Mouse (Mus musculus) limb, embryonic 13.5 days (tissue): Measurements from ENCODE around the gene Pxn. TPM values are rescaled to one million over a fixed set of nuclear protein-coding genes. Genes with fewer than 3 reads are reported as not detected.

ENCODE experiments used
- ATAC-seq: fragments of 200-750 bp; cut with Nextera tagmentation; 2 replicates; pipeline ENCODE4 v1.8.0; 2017; ENCODE audit warnings: low read depth, moderate number of reproducible peaks, moderate TSS enrichment; ENCODE audit not compliant: low FRiP score
- H3K27ac ChIP-seq: fragments of 300-500 bp; sonication (generic); 2 replicates; pipeline ENCODE4 v1.5.1; 2015; ENCODE audit warnings: inconsistent platforms, mild to moderate bottlenecking, moderate library complexity
- H3K27me3 ChIP-seq: fragments of 300-500 bp; sonication (generic); 2 replicates; pipeline ENCODE4 v1.6.1; 2015; ENCODE audit warnings: mild to moderate bottlenecking, inconsistent platforms
- H3K36me3 ChIP-seq: fragments of 300-500 bp; sonication (generic); 2 replicates; pipeline ENCODE4 v1.6.1; 2015; ENCODE audit warnings: inconsistent platforms, mild to moderate bottlenecking, moderate library complexity
- H3K4me1 ChIP-seq: fragments of 300-500 bp; sonication (generic); 2 replicates; pipeline ENCODE4 v1.6.1; 2015; ENCODE audit warnings: inconsistent platforms
- H3K4me2 ChIP-seq: fragments of 300-500 bp; sonication (generic); replicated peaks from 2 replicates; pipeline ENCODE4 v1.6.1; 2015; ENCODE audit warnings: inconsistent platforms, mild to moderate bottlenecking, moderate library complexity
- H3K4me3 ChIP-seq: fragments of 300-500 bp; sonication (generic); 2 replicates; pipeline ENCODE4 v1.5.1; 2015; ENCODE audit warnings: moderate library complexity, mild to moderate bottlenecking, inconsistent platforms
- H3K9ac ChIP-seq: fragments of 300-500 bp; sonication (generic); 2 replicates; pipeline ENCODE4 v1.6.1; 2015; ENCODE audit warnings: mild to moderate bottlenecking, inconsistent platforms
- H3K9me3 ChIP-seq: fragments of 300-500 bp; sonication (generic); 2 replicates; pipeline ENCODE4 v1.6.1; 2016; ENCODE audit warnings: inconsistent platforms
- WGBS: fragments of 180-500 bp; shearing (Covaris S2); methylation state at CpG from one replicate; pipeline ENCODE4 v1.1.7; 2015; 5-methylcytosine and 5-hydroxymethylcytosine counted together
- polyA plus RNA-seq: library from polyadenylated mRNA; unstranded; fragments of >200 nt; fragmentation: Nextera tagmentation; extraction: Ambion mirVana; gene quantifications from 2 replicates; pipeline ENCODE4 v1.2.1, GENCODE M21; 2015

Pxn gene
- polyA plus RNA-seq, 1 experiment from 2014 or later = 54.0 TPM

DNA sequence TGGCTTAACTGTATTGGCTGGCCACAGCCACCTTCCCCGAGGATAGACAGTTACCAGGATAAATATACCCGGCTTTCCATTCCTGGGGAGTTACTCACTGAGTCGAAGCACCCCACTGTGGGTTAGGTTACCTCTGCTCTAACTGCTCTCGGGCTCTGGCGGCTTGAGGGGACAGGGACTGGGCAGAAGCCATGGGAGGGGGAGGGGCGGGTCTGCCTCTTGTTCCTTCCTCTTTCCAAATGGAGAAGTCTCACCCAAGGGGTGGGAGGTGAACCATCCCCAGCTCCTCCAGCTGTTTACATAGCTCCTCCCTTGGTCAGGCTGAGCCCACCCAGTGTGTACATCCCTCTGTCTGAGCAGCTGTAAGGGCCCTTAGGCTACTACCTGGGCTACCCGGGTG lies 29.2 kb downstream of the Pxn start:
- WGBS = 29% methylated on average over 7 of the region's 7 CpGs
- Histone ChIP-seq H3K4me3 (no peak overlapping the region), H3K9ac (no peak overlapping the region), H3K36me3 (no peaks in the 10 kb centered on the region), H3K4me1 (peaks cover 76% of the 10 kb centered on the region), H3K9me3 (no peaks in the 10 kb centered on the region), H3K27me3 (no peaks in the 10 kb centered on the region), H3K4me2 (peak overlapping the region; percentile 48; the same call in 1 of the 2 replicates), H3K27ac (0 out of 2 replicates have a peak overlapping the region, but pooled peaks have one; percentile 44)
- no peak for ATAC-seq

DNA sequence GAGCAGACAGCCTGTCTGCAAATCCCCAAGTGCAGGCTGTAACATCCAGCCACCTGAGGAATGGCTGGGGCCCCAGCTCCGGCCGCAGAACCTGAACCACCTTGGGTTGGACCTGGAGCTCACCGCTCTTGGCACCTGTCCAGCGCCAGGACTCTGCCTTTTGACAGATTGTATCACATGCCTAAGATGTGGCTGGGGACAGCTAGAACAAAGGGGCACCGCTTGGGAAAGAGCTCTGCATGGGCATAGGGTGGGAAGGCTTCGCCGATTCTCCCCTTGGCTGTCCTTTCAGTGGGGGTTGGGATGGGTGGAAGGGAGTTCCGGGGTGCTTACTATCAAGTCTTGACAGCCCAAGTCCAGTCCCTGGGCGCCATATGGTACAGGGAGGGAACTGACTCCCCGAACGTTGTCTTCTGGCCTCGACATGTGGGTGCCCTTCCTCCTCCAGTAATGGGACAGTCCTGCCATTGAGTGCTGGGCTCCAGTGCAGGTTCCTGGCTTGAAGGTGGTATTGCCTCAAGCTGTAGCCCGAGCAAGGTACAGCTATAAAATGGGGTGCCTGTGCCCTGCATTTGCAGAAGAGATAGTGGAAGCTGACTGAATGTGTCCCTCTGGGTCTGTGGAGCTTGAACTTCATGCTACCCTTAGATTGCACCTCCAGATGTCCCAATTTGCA lies 31.7 kb downstream of the Pxn start:
- 63% methylated on average over 13 of the region's 13 CpGs for WGBS
- H3K27ac ChIP-seq = peak overlapping the region; percentile 39; the same call in 1 of the 2 replicates
- peak overlapping the region; percentile 37 for H3K4me2 ChIP-seq
- H3K9ac ChIP-seq = peak overlapping the region; percentile 36
- ATAC-seq = peak; percentile 6
- H3K27me3 ChIP-seq = no peaks in the 10 kb centered on the region
- H3K4me3 ChIP-seq = no peak overlapping the region
- H3K9me3 ChIP-seq = no peaks in the 10 kb centered on the region
- no peaks in the 10 kb centered on the region for H3K36me3 ChIP-seq
- peaks cover 63% of the 10 kb centered on the region for H3K4me1 ChIP-seq

DNA sequence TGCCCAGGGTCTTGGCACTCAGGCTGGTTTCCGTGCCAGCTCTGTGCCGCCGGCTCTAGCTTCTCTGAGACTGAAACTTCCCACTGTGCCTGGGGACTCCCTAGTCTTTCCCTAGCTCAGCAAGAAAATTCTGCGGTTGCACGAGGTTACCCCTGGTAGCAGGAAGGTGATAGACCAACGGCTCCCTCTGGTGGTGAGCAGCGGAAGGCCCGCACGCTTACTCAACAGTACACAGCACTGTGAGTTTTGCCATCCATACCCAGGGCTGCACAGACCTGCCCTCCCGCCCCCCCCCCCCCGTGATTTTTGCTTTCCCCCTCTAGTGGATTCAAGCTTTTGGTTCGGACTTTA lies 32.2 kb downstream of the Pxn start:
- under 1% methylated on average over 12 of the region's 12 CpGs for WGBS
- Histone ChIP-seq H3K36me3 (no peaks in the 10 kb centered on the region), H3K9ac (peak overlapping the region; percentile 36), H3K4me3 (no peak overlapping the region), H3K4me1 (peaks cover 63% of the 10 kb centered on the region), H3K4me2 (peak overlapping the region; percentile 37), H3K27me3 (no peaks in the 10 kb centered on the region), H3K27ac (peak overlapping the region; percentile 39; the same call in 1 of the 2 replicates), H3K9me3 (no peaks in the 10 kb centered on the region)
- ATAC-seq = peak; percentile 83

DNA sequence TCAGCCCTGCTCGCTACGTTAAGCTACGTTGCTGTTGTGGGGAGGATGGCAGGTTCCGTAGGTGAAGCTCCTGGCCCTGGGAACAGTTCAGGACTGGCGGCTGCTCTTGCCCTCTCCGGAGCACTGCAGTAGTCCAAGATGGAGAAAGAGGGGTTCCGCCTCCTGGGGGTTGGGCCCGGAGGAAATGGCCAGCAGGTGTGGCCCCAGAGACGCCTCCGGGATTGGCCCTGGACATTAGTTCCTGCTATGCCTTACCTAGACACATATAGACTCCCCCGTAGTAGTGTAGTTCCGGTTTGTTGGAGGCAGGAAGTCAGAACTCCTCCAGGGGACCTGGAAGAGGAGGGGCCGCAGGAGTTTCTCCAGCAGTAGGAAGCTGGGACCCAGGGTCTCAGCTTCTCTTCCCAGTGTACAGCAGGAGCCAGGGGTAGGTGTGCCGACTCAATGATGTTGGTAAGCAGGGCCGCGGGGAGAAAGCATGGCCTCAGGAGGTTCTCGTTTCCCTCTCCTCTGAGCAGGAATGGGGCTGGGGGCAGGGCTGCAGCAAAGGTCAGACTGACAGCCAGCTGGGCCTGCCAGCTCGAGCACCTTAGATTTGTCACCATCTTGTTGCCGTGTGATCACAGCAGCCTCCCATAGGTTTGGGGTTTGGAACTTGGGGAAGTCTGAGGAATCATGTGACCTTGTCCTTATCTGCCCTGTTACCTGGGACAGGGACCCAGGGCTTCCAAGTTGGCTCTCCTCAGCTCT lies 36.3 kb downstream of the Pxn start:
- Histone ChIP-seq H3K9ac (peak overlapping the region; percentile 35), H3K4me1 (peaks cover 53% of the 10 kb centered on the region), H3K4me3 (no peak overlapping the region), H3K4me2 (peak overlapping the region; percentile 36), H3K27ac (peak overlapping the region; percentile 75; the same call in 1 of the 2 replicates), H3K9me3 (no peaks in the 10 kb centered on the region), H3K27me3 (no peaks in the 10 kb centered on the region), H3K36me3 (peaks cover 36% of the 10 kb centered on the region)
- WGBS = 52% methylated on average over 19 of the region's 19 CpGs
- ATAC-seq = no peak

DNA sequence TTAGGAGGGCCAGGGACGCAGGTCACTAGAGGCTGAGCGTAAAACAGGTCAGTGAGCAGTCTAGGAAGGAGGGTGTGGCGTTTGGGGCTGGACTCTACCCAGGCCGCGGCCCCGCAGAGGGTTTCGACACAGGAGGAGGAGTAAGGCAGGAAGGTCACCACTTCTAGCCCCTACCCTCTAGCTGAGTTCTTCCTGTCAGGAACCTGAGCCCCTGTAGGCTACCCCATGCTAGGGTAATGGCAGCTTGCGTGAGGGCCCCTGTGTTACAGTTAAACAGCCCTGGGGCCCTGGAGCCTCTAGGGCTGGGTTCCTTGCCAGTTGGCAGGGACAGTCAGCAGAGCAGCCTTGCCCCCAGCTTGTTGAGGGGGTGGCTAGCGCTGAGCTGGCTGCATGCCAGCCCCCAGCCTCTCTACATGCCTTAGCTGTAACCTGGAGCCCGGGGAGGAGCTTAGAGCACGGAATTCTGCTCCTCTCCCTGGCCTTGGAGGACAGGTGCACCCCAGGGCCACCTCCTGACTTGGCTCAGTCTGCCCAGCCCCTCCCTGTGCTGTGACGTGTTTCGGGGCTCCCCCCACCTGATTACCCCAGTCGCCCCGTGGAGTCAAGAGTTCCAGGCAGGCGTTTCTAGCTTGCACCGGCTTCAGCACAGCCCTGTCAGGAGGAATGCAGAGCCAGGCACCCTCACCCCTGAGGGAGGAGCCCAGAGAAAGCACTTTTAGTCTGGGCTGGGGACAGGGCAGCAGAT lies 37.2 kb downstream of the Pxn start:
- Histone ChIP-seq H3K27me3 (no peaks in the 10 kb centered on the region), H3K27ac (peak overlapping the region; percentile 75; the same call in 1 of the 2 replicates), H3K4me2 (peak overlapping the region; percentile 38), H3K9me3 (no peaks in the 10 kb centered on the region), H3K36me3 (peaks cover 45% of the 10 kb centered on the region), H3K4me3 (no peak overlapping the region), H3K4me1 (peaks cover 45% of the 10 kb centered on the region), H3K9ac (peak overlapping the region; percentile 35)
- WGBS = 52% methylated on average over 17 of the region's 17 CpGs
- ATAC-seq = peak; percentile 71

DNA sequence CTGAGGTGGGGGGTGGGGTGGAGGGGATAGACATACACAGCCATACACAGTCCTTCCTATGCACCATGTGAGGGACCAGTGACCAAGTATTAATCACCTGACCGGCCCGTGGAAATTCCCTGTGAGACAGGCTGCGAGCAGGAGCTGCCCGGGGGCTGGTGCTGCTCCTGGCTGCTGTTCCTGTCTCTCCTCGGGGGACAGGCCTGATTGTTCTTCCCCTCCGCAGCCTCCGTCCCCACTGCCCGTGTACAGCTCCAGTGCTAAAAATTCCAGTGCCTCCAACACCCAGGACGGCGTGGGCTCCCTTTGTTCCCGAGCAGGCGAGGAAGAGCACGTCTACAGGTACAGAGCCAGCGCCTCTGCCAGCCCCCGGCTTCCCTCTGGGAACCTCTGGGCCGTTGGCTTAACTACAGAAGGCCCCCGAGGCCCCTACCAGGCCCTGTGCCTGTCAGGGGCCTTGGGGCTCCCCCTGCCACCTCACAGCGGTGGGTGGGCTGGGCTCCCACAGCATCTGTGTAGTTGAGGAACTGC lies 38.2 kb downstream of the Pxn start:
- WGBS = 51% methylated on average over 18 of the region's 18 CpGs
- H3K36me3 ChIP-seq = peaks cover 55% of the 10 kb centered on the region
- H3K4me2 ChIP-seq = no peak overlapping the region
- H3K4me3 ChIP-seq = no peak overlapping the region
- H3K4me1 ChIP-seq = peaks cover 38% of the 10 kb centered on the region
- H3K27ac ChIP-seq = peak overlapping the region; percentile 48; the same call in 1 of the 2 replicates
- ATAC-seq = no peak
- H3K9me3 ChIP-seq = no peaks in the 10 kb centered on the region
- H3K27me3 ChIP-seq = no peaks in the 10 kb centered on the region
- H3K9ac ChIP-seq = peak overlapping the region; percentile 58

DNA sequence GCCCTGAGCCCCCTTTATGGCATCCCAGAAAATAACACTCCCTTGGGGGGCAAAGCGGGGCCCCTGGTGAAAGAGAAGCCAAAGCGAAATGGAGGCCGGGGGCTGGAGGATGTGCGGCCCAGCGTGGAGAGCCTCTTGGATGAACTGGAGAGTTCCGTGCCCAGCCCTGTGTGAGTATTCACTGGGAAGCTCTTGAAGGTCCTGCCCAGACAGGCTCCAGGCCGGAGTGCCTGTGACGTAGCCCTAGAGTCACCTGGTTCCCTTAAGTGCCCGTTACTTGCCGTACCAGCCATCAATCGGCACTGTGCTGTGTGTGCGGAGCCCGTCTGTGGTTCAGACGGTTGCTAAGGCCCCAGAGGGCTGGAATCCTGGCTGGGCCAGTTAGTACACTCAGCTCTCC lies 39.2 kb downstream of the Pxn start:
- Histone ChIP-seq H3K9me3 (no peaks in the 10 kb centered on the region), H3K4me1 (peaks cover 38% of the 10 kb centered on the region), H3K27me3 (no peaks in the 10 kb centered on the region), H3K9ac (0 out of 2 replicates have a peak overlapping the region, but pooled peaks have one; percentile 0), H3K36me3 (peaks cover 65% of the 10 kb centered on the region), H3K4me2 (no peak overlapping the region), H3K27ac (no peak overlapping the region), H3K4me3 (no peak overlapping the region)
- 88% methylated on average over 14 of the region's 14 CpGs for WGBS
- ATAC-seq = no peak

DNA sequence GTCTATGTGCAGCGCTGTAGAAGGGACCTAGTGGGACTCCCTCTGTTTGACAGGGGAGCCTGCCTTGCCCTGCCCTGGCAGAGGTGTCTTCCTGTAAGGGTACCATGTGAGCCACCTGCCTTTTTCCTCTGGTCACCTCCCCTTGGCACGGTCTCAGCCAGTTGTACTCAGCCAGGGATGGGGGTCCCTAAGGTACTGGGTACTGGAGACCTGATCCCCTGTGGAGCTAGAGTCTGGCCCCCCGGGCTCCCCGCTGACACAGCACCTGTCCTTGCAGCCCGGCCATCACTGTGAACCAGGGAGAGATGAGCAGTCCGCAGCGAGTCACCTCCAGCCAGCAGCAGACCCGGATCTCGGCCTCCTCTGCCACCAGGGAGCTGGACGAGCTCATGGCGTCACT lies 40.1 kb downstream of the Pxn start:
- no peak for ATAC-seq
- Histone ChIP-seq H3K36me3 (peaks cover 74% of the 10 kb centered on the region), H3K9me3 (no peaks in the 10 kb centered on the region), H3K4me3 (no peak overlapping the region), H3K4me2 (no peak overlapping the region), H3K9ac (no peak overlapping the region), H3K27me3 (no peaks in the 10 kb centered on the region), H3K4me1 (peaks cover 38% of the 10 kb centered on the region), H3K27ac (peak overlapping the region; percentile 28; the same call in 1 of the 2 replicates)
- WGBS = 82% methylated on average over 11 of the region's 11 CpGs

DNA sequence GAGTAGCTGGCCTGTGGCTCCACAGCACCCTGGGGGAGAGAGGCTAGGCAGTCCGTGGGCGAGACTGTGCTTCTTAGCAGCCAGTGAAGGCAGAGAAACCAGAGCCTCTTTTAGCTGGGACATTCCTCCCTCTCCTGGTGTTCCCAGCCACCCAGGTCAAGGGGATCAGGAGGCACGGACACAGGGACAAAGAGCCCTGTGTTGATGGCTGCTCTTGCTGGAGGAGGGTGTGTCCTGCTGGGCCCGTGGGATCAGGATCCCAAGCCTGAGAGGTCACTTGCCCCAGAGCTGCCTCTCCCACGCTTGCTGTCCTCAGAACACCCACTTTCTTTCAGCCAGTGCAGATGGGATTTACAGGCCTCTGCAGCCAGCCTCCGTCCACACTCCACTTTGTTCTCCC lies 40.5 kb downstream of the Pxn start:
- peaks cover 36% of the 10 kb centered on the region for H3K4me1 ChIP-seq
- peak overlapping the region; percentile 28; the same call in 1 of the 2 replicates for H3K27ac ChIP-seq
- H3K4me3 ChIP-seq = no peak overlapping the region
- 58% methylated on average over 6 of the region's 6 CpGs for WGBS
- no peak for ATAC-seq
- no peaks in the 10 kb centered on the region for H3K9me3 ChIP-seq
- no peak overlapping the region for H3K9ac ChIP-seq
- no peak overlapping the region for H3K4me2 ChIP-seq
- peaks cover 78% of the 10 kb centered on the region for H3K36me3 ChIP-seq
- no peaks in the 10 kb centered on the region for H3K27me3 ChIP-seq

DNA sequence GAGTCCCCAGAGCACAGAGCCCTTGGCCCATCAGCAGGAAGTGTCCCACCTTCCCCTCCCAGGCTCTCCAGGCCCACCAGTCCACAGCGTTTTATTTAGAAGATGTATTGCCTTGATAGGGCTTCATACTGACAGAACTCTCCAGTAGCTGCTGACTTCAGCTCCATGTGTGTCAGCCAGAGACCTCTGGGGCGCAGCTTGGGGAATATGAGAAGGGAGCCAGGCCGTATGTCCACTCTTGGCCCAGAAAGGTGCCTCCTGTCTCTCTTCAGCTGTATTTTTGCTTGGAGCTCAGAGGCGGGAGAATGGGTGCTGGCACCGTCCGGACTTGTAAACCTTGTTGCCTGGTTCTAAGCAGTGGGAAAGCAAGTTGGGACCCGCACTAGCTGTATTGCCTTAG lies 40.9 kb downstream of the Pxn start:
- Histone ChIP-seq H3K27me3 (no peaks in the 10 kb centered on the region), H3K27ac (no peak overlapping the region), H3K4me1 (peaks cover 32% of the 10 kb centered on the region), H3K4me3 (no peak overlapping the region), H3K4me2 (no peak overlapping the region), H3K9me3 (no peaks in the 10 kb centered on the region), H3K36me3 (peaks cover 82% of the 10 kb centered on the region), H3K9ac (no peak overlapping the region)
- 76% methylated on average over 7 of the region's 7 CpGs for WGBS
- ATAC-seq = no peak

DNA sequence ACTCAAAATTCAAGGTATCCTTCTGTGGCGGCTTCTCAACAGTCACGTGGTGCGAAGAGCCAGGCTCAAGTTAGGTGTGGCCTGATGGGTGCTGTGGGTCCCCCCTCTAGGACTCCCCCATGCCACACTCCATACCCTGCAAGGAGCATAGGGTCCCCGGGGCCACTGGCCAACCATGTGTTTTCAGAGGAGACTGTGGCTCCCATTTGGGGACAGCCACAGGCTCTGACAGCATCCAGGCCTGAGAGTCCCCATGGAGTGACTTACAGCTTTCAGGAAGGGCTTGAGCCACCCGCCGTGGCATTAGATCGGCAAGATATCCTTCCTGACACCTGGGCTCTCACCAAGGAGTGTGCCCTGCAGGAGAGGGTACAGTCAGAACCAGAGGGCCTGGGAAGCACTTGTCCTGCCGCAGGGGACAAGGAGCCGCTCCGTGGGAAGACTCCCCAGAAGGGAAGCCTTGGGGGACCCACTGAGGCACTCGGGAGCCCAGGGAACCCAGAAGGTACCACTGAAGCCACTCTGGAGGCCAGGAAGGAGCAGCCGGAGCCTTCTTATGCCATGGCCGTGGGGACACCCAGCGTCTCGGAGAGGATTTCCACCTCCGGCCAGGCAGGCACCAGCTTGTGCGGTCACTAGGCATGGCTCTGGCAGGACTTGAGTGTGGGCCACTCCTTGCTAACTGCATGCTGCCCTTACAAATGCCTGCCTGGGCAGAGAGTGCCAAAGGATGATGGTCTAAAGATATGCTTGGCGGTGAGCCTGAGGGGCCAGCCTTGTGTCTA lies 42.2 kb downstream of the Pxn start:
- Histone ChIP-seq H3K4me2 (no peak overlapping the region), H3K36me3 (peaks cover 95% of the 10 kb centered on the region), H3K9me3 (no peaks in the 10 kb centered on the region), H3K27me3 (no peaks in the 10 kb centered on the region), H3K4me1 (peaks cover 20% of the 10 kb centered on the region), H3K27ac (no peak overlapping the region), H3K9ac (0 out of 2 replicates have a peak overlapping the region, but pooled peaks have one; percentile 8), H3K4me3 (no peak overlapping the region)
- no peak for ATAC-seq
- WGBS = 91% methylated on average over 18 of the region's 18 CpGs
